Mouse (Mus musculus) left cerebral cortex, adult 11 months (tissue): ENCODE results near the gene Grik2.

Source experiments
- DNase-seq: peaks from one replicate; pipeline ENCODE4 v3.0.0; 2022; ENCODE audit warnings: low spot score

Gene Grik2

GRCm38 (mm10) chr10:49788381-49788906, at the start of gene Grik2:
Gene Grik2, minus strand, starts transcription at chr10:49788766.
- peak; percentile 71 for DNase-seq

- no peak for DNase-seq
These were observed 45.8 kb upstream of the Grik2 start for GRCm38 (mm10) chr10:49834392-49834791.

GRCm38 (mm10) chr10:49807276-49807675, 18.7 kb upstream of the Grik2 start:
- DNase-seq, result no peak

GRCm38 (mm10) chr10:49801001-49801400, 12.4 kb upstream of the Grik2 start:
- DNase-seq, result no peak

GRCm38 (mm10) chr10:49794129-49794528, 5.6 kb upstream of the Grik2 start:
- no peak for DNase-seq

GRCm38 (mm10) chr10:49790326-49790725, 1.8 kb upstream of the Grik2 start:
- DNase-seq, result no peak

GRCm38 (mm10) chr10:49789711-49790110, 1.1 kb upstream of the Grik2 start:
- DNase-seq, result no peak

- DNase-seq, result no peak
These were observed 348 bp upstream of the Grik2 start for GRCm38 (mm10) chr10:49788914-49789313.

GRCm38 (mm10) chr10:49786630-49787029, 1.9 kb downstream of the Grik2 start:
- no peak for DNase-seq

- DNase-seq, result no peak
These were observed 3.1 kb downstream of the Grik2 start for GRCm38 (mm10) chr10:49785477-49785876.

GRCm38 (mm10) chr10:49784831-49785230, 3.7 kb downstream of the Grik2 start:
- DNase-seq, result no peak

GRCm38 (mm10) chr10:49782741-49783691, 5.5 kb downstream of the Grik2 start:
- DNase-seq, result no peak

- DNase-seq, result no peak
These were observed 6.5 kb downstream of the Grik2 start for GRCm38 (mm10) chr10:49782061-49782460.

GRCm38 (mm10) chr10:49780430-49780829, 8.1 kb downstream of the Grik2 start:
- DNase-seq, result no peak

- no peak for DNase-seq
These were observed 19.7 kb downstream of the Grik2 start for GRCm38 (mm10) chr10:49768897-49769296.

GRCm38 (mm10) chr10:49767556-49767955, 21.0 kb downstream of the Grik2 start:
- no peak for DNase-seq

GRCm38 (mm10) chr10:49762607-49763006, 26.0 kb downstream of the Grik2 start:
- no peak for DNase-seq

GRCm38 (mm10) chr10:49751769-49752168, 36.8 kb downstream of the Grik2 start:
- DNase-seq, result no peak

- no peak for DNase-seq
These were observed 56.7 kb downstream of the Grik2 start for GRCm38 (mm10) chr10:49731841-49732240.

- no peak for DNase-seq
These were observed 64.9 kb downstream of the Grik2 start for GRCm38 (mm10) chr10:49723706-49724105.

GRCm38 (mm10) chr10:49716856-49717255, 71.7 kb downstream of the Grik2 start:
- DNase-seq, result no peak

- no peak for DNase-seq
These were observed 78.8 kb downstream of the Grik2 start for GRCm38 (mm10) chr10:49709748-49710147.

GRCm38 (mm10) chr10:49704446-49704845, 84.1 kb downstream of the Grik2 start:
- no peak for DNase-seq
